Mouse (Mus musculus): Measurements from ENCODE around the gene Gas2l1.

DNA sequence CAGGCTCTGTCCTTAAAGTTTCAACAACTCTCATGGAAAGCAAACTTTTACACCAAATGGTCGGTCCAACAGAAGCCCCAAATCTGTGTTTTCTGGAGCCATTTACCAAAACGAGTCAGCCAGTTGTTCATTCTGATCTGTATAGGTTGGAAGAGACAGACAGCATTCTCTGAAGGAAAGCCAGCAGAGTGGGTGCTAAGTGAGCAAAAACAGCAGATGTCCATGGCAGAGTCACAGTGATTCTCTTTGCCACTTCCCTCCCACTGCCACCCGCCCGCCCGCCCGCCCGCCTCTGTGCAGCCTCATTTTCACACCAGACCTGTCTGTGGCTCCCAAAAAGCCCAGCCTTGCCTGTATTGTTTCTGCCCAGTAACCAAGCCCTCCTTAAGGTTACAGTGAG is 36.9 kb downstream of the Gas2l1 start:
- TF ChIP-seq POLR2A (IDR thresholded peaks at IDR 0.05; ENCODE audit: borderline replicate concordance, insufficient read depth, low read length): no peak
- TF ChIP-seq CTCF (IDR thresholded peaks at IDR 0.05; ENCODE audit: borderline replicate concordance, insufficient read depth, low read depth, low read length): no peak
